Mouse (Mus musculus): Measurements from ENCODE around the gene Mfsd13b.
"Not testable (repeated sequence)": the region's sequence is repeated elsewhere in the genome, so short reads cannot be mapped to it uniquely, and the experiment has no call there.

Gene Mfsd13b

DNA sequence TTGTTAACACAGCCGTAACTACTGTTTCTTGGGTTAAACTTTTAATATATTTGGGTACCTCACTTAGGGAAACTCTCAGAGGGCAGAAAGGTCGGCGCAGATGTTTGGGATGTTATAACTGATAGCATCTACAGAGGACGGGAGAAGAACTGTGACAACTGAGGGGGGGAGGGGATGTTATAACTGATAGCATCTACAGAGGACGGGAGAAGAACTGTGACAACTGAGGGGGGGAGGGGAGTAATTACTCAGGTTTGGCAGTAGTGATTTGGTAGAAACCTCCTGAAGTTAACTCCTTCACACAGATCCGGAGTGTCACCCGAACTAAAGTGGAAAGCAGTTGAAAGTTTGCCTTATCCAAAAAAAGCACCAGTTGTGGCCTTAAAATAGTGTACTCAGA, 659 bp downstream of the Mfsd13b start:
- no peak for DNase-seq (ENCODE audit: low read depth, low spot score)

DNA sequence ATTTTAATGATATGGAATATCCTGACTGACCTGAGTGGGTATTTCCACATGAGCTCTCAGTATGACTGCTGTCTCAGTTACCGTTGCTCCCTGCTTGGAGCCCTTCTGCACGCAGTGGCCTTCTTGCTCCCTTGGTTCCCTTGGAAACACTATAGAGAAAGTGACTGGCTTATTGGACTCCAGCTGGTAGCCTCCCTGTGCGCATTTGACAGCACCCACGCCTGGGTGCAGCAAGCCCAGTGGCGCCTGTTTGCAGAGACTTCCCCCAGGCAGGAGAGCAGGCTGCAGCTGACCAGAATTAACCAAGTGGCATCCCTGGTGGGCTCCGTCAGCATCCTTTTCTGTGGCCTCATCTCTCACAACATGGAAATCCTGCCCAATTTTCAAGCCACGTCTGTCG, 8.9 kb downstream of the Mfsd13b start:
- DNase-seq (ENCODE audit: low read depth, low spot score): no peak

DNA sequence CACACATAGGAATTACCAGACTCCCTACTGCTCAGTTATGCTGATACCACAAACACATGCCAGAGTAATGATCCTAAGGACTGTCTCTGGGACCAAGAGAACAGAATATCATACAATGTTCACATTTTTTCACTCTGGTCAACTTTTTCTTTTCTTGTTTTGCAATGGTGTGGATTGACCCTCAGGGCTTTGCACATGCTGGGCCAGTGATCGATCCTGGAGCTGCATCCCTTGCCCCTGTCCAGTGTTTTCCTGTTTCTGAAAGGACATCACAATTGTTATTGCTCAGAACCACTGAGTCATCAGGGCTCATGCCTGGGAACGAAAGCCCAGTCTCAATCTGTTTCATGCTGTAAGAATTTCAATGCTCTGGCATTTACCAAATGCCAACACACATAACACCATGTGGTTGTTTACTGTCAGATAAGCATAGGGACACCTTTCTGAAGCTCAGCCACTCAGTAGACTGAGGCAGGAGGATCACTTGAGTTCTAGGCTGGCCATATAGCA, 16.8 kb downstream of the Mfsd13b start:
- no peak for DNase-seq (ENCODE audit: low read depth, low spot score)

DNA sequence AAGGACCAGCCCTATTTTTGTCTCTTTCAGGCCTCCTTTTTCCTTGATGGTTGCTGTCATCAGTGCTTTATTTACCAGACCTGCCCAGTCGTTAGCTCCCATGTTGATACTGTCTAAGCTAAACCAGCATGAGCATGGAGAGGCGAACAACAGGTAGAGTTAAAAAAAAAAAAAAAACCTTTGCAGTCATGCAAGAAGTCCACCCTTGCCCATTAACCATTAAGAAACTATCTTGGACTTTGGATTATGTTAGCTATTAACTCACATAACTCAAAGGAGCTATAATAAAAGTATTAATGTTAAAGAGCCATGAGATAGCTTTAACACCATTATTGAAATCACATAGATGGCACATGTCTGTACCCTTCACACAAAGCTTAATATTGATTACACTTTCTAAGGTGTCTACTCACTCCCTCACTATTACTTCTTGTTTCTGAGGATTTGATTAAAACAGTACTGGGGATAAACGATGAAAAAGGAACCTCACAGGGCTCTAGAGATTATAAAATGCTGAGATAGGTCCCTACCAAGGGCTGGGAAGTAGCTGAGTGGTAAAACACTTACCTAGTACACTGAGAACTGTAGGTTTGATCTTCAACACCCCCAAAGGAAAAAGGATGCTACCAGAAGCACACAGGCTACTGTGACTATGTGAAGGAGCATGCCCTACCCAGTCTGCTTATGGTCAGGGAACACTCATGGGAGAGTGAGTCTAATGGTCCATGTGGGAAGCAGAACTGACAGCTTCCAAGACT, 17.9 kb downstream of the Mfsd13b start:
- no peak for DNase-seq (ENCODE audit: low read depth, low spot score)

DNA sequence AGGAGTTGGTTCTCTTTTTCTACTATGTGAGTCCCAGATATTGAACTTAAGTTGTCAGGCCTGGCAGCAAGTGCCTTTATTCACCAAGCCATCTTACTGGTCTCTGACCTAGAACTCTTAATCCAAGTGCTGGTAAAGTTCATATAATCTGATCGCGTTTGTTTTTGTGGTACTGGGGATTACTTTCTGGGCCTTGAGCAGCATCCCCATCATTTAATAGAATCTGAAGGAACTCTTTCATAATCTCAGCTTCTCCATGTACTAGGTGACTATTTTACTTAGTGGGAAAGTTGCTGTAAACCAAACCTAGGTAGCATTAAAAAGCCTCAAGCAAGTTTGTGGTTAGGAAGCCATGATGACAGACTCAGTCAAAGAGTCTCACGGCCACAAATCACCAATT, 19.6 kb downstream of the Mfsd13b start:
- no peak for DNase-seq (ENCODE audit: low read depth, low spot score)

DNA sequence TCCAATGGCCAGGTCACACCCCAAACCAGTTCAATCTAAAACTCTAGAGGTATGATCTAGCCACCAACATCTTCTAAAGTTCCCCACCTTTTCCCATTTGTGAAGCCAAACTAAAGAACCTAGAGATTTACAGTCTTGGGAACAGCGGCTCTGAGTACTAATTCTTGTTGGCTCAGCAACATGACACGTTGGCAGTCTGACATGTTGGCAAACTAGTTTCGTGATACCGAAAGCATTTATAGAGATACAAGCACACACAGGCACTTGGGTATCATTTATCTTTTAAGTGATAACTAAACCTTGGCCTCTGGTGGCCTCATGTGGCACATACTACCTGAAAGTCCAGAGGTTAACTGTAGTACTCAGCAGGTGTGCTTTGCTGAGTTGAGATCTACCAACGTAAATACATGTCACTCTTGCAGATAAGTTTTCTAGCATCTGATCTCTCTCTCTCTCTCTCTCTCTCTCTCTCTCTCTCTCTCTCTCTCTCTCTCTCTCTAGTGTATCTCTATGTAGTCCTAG, 20.2 kb downstream of the Mfsd13b start:
- DNase-seq (ENCODE audit: low read depth, low spot score): no peak

DNA sequence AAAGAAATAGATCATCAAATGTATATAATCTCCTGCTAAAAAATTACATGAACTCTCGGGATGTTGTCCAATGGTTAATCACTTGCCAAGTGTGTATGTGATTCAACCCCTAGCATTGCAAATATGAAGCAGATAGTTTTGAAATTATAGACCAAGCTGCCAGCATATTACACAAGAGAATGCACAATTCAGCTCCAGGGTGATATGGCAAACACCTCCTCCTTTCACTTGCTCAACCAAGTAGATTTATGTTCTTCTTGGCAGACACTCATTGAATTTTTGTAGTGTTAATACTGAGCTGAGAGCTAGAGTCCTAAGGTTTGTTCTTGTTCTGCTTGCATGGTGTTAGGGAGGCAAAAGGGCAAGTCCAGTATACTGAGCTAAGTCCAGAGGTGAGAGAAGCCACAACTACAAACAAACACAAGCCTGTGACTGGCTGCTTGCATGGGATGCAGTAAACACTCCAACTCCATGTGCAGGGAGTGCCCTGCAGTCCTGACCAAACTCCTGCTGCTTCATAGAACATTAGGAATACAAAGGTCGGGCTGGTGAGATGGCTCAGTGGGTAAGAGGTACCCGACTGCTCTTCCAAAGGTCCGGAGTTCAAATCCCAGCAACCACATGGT, 21.6 kb downstream of the Mfsd13b start:
- DNase-seq (ENCODE audit: low read depth, low spot score): no peak

DNA sequence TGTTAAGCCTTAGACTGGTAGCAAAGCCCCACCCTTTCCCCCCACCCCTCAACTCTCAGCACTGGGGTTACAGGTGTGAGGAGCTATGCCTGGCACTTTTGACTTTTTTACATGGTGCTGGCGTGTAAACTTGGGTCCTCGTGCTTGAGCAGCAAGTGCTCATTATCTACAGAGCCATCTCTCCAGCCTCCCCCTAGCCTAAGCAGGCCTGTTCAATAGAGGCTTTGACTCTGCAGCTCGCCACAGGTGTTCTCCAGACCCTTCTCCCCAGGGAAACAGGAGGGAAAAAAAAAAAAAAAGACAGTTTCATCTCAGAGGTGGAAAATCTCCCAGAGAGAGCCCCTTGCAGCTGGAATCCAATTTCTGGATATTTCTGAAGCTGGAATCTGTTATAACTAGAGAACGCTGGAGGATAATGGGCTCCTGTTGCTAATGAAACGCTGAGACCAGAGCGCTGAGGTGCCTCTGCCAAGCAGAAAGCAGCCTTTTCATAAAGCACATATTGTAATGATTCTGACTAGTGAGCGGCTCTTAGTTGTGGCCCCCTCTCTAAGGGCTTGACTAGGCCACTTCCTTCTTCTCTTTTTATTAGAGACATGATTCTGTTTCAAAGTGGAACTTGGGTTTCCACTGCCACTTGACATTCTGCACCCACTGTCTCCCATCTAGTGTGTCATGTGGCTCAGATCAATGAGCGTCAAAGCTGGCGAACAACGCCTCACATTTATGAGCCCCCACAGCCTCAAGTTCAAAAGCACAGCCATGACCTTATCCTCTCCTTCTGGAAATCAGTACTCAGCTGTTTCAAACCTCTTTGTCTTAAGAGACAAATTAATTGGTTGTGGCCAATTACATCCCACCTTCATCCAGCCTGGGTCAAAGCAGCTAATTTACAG, 29.7 kb downstream of the Mfsd13b start:
- no peak for DNase-seq (ENCODE audit: low read depth, low spot score)

DNA sequence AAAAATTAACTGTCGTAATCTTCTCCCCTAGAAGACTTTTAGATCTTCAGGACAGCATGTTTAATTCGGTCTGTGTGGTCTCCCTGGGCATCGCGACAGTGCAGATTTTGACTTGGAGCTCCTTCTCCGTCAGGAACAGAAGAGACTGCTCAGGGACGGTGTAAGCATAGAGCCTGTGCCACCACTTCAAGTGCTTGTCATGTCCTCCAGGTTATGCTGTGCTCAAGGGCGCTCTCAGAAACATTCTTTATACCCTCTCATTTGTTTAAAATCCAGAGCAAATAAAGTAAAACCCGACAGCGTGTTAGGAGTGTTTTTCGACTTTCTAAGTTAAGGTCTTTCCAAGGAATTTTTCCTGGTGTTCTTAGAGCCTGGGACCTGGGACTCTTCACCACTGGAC, 32.2 kb downstream of the Mfsd13b start:
- no peak for DNase-seq (ENCODE audit: low read depth, low spot score)

DNA sequence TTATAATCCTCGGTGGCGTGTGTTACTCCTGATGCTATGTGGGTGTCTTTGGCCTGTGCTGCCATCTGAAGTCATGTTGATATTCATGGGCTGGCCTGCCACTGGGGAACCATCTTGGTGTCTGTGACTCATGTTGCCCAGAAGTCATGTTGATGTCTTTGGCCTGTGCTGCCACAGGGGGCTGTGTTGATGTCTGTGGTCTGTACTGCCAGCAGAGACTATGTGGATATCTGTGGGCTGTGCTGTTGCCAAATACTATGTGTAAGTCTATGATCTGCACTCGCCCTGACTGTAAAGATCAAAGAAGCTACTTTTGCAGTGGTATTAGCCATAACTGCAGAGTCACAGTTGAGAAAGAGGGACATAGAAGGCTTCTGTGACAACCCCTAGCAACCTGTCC, 36.5 kb downstream of the Mfsd13b start:
- no peak for DNase-seq (ENCODE audit: low read depth, low spot score)

DNA sequence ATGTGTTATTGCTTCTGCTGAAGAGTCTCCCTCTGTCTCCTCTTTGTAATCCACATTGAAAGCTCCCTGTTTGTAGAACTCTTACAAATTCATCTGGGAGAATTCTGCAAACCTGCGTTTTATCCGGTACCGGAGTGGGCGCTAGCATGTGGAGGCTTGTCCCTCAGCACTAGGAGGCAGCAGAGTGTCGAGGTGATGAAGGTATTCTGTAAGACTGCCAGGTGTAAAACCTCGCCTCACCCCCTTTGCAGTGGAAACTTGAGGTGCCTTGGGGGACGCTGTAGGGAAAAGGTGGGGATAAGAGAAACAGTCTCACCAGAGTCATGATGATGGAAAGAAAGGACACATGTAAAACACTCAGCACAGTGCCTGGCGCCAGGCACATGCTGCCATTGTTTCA, 38.0 kb downstream of the Mfsd13b start:
- peak; percentile 34 for DNase-seq (ENCODE audit: low read depth, low spot score)

DNA sequence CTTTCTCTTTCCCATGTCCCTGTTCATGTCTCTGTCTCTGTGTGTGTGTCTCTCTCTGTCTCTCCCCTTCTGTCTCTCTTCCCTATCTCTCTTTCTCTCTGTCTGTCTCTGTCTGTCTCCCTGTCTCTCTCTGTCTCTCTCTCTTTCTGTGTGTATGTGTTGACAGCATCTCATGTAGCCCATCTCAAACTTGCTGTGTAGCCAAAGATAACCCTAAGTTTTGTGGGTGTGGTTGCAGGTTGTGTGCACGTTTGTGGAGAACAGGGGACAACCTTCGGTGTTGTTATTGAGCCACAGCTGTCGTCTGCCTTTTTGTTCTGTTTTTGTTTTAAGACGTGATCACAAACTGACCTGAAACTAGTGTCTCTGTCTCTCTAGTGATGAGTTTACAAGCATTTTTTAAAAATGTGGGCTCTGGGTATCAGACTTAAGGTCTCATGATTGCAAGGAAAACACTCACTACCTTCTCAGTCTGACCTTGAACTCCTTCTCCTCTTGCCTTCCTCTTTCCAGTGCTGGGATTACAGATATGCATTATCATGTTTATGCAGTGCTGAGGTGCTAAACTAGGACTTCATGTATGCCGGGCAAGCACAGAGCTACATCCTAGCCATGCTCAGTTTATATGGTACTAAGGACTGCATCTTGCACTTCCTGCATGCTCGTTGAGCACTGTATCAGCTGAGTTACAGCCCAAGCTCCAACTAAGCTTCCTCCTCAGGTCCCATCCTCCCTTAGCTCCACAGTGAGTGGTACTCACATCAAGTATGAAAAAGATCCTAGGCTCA, 43.1 kb downstream of the Mfsd13b start:
- no peak for DNase-seq (ENCODE audit: low read depth, low spot score)

DNA sequence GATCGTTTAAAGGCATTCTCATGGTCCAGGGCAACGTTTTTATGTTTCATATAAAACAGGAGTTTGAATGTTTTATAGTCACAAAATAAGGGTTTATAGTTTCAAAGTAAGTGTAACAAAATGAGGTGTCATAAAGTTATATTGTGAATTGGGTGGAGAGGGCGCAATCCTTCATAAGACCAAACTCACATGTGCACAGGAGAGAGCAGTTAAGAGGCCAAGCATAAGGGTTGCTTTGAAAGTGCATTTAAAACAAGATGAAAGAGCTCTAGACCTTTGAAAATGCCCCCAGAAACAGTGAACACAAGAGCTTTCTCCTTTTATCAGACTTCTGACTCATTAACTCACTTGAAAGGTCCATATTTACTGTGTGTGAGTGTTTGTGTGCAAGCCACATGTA, 44.0 kb downstream of the Mfsd13b start:
- DNase-seq (ENCODE audit: low read depth, low spot score): no peak

DNA sequence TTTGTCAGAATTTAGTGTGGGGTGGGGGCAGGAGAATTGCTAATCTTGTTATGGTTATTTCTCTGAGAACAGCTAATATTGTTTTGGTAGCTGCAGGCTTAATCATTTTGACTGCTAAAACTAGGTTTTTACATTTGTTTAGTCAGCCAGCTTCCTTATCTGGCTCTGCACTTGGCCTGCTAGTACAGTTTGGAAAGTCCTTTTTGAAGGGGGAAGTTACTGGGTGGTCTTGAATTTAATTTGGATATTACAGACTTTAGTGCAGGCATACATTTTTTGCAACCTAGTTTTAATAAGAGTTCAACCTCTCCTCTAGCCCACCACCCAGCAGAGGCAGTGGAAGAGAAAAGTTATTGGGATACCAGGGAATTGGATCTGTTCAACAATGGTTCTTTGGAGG, 47.6 kb downstream of the Mfsd13b start:
- DNase-seq (ENCODE audit: low read depth, low spot score): not testable (repeated sequence)

DNA sequence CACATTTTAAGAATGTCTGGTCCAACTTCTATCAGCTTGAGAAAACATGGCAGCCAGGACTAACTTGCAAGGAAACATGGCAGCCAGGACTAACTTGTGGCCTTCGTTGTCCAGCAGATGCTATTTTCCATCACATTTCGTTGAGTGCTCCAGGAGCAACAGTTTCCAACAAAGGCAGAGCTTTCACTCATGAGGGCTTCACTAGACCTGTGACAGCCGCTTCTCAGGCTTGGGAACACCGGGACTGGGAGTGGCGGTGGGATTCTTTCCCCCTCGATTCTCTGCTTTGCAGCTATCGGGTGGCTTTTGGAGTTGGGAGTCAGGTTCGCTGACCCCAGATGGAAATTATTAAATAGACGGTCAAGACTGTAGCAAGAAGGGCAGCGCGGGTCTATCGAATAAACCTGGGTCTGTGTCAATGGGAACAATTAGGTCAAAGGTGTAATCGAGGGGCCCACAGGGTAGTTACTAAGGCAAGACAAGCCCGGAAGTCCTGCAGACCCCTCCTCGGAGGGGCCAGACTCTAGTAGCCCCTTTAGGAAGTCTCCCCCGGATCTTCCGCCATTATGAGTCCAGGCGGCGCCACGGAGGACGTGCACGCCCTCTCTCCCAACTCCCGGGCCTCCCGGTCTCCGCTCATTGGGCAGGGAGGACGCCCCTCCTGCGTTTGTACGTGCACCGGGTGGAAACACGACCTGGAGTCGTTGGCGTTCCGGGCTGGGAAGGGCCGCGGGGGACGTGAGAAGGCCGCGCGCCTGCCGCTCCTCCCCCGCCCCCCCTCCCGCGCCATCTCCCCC, 51.7 kb downstream of the Mfsd13b start, which contains the start of gene Mettl9:
Gene Mettl9, plus strand, starts transcription at position 590 of the 797 bp plus-strand sequence.
- DNase-seq (ENCODE audit: low read depth, low spot score): peak; percentile 98

DNA sequence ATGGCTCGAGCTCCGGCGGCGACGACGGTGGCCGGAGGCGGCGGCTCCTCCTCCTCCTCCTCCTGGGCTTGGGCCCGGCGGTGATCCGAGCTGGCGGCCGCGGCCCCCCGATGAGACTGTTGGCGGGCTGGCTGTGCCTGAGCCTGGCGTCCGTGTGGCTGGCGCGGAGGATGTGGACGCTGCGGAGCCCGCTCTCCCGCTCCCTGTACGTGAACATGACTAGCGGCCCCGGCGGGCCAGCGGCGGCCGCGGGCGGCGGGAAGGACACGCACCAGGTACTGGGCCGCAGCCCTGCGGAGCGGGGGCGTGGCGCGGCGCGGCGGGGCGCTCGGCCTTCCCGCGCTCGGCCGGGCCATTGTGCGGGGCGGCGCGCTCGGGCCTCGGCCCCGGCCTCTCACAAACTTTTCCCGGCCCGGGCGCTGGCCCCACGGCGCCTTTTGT, 52.4 kb downstream of the Mfsd13b start:
- no peak for DNase-seq (ENCODE audit: low read depth, low spot score)

DNA sequence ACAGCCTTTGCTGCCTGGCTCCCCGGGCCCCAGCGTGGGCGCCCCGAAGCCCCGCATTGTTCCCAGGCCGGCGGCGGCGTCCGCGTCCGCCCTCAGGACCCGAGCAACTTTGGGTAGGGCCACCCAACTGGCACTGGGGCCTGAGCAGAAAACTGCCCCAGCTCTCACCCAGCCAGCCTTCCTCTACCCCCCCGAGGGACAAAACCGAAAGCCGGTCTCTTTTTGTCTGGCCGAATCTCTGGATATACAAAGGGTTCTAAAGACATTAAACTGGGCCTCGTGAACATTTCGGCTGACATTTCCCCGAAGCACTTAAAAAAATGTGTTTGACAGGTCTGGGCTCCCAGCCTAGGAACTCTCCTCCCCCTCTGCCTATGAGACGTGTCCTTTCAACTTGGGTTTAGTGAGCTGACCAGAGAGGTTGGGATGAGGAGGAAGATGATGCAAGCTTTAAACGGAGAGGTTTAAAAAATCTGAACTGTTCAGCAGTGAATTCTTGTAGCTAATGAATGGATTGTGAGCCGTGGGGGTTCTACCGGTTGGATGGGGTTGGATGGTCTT, 52.9 kb downstream of the Mfsd13b start:
- DNase-seq (ENCODE audit: low read depth, low spot score): peak; percentile 35

DNA sequence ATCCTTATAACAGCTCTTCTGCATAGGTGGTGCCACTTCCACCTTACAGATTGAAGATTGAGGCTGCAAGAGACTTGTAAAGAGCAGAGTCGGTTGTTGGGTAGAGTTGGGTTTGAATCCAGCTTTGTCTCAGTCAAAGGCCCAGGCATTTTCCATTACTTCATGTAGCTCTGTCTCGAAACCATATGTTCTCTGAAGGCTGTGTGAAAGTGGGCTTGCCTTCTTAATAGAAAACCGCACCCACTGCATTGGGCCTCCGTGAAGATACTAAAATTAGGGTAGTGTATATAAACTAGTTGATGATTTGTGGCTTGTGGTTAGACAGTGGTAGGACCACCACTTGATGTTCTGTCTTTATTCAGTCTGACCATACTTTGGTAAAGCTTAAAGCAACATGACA, 58.3 kb downstream of the Mfsd13b start:
- DNase-seq (ENCODE audit: low read depth, low spot score): no peak

DNA sequence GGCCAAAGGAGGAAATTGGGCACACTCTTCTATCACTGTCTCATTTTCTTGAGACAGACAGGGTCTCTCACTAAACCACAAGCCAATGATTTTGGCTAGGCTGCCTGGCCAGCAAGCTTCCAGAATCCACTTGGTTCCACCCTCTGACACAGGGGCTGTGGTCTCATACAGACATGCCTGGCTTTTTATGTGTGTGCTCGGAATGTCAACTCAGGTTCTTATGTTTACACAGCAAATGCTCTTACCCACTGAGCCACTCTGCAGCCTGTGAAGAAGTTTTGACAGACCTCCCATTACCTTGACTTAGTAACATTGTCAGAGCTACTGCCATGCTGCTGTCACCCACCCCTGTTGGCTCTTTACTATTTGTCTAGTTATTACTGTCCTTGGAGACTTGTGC, 59.7 kb downstream of the Mfsd13b start:
- DNase-seq (ENCODE audit: low read depth, low spot score): no peak

DNA sequence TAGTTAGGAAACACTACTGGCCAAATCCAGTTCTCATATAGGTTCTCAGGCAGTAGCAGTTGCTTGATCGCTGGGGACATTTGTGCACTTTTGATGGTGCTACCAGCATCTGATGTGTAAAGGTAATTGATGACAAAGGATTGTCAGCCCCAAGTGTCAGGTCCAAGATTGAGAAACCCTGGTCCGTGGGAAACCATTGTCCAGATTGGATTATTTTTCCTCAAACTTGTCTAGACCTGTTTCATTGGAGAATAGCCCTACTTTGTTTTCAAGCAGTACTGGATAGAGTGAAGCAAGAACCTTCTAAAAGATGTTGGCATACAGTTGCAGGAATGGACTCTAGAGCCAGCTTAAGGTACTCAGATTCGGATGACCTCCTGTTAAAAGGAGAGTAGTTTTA, 60.7 kb downstream of the Mfsd13b start:
- DNase-seq (ENCODE audit: low read depth, low spot score): no peak
